Mouse (Mus musculus) testis, adult 2 months (tissue): ENCODE data around the gene Txndc15. TPM values are rescaled to one million over a fixed set of nuclear protein-coding genes. Genes with fewer than 3 reads are reported as not detected.

ENCODE experiments used
- H3K27ac ChIP-seq: fragments of 200-500 bp; 2 replicates; pipeline ENCODE4 v1.5.1; 2012; ENCODE audit warnings: low read depth, low read length; ENCODE audit not compliant: control insufficient read depth, insufficient read depth
- H3K27me3 ChIP-seq: fragments of 200-500 bp; 2 replicates; pipeline ENCODE4 v1.6.1; 2012; ENCODE audit warnings: mild to moderate bottlenecking, low read length, moderate library complexity; ENCODE audit not compliant: control insufficient read depth, insufficient read depth
- H3K36me3 ChIP-seq: fragments of 200-500 bp; 2 replicates; pipeline ENCODE4 v1.6.1; 2012; ENCODE audit warnings: mild to moderate bottlenecking, low read length; ENCODE audit not compliant: control insufficient read depth, insufficient read depth
- H3K4me1 ChIP-seq: fragments of 200-500 bp; 2 replicates; pipeline ENCODE4 v1.6.1; 2012; ENCODE audit warnings: low read length; ENCODE audit not compliant: control insufficient read depth, insufficient read depth
- H3K4me3 ChIP-seq: fragments of 200-500 bp; 2 replicates; pipeline ENCODE4 v1.5.1; 2012; ENCODE audit warnings: low read depth, mild to moderate bottlenecking, low read length, moderate library complexity, mixed read lengths; ENCODE audit not compliant: control insufficient read depth
- CTCF ChIP-seq: fragments of 200-500 bp; IDR thresholded peaks from 2 replicates; pipeline ENCODE4 v1.5.1; 2012; ENCODE audit warnings: low read depth, mild to moderate bottlenecking, inconsistent platforms, low read length, moderate library complexity; ENCODE audit not compliant: control insufficient read depth, insufficient read depth, insufficient replicate concordance
- POLR2A ChIP-seq: fragments of 200-500 bp; IDR thresholded peaks from 2 replicates; pipeline ENCODE4 v1.6.1; 2012; ENCODE audit warnings: low read depth, mild to moderate bottlenecking, inconsistent platforms, low read length, moderate library complexity; ENCODE audit not compliant: control insufficient read depth
- polyA plus RNA-seq: library from polyadenylated mRNA; depleted of rRNA; stranded (reverse); fragments of >200 nt; gene quantifications from 2 replicates; pipeline ENCODE4 v1.2.3, GENCODE M21; 2012; rRNA removed

The Txndc15 gene
- polyA plus RNA-seq, result 7.8 and 8.1 TPM in 2 replicates

GRCm38 (mm10) chr13:55714501-55715166, at the start of gene Txndc15:
TSS of gene Txndc15 (plus strand) at chr13:55714650.
- H3K4me3 ChIP-seq, result peak within 1 kb of the TSS; percentile 92
- TF ChIP-seq POLR2A, result peak; percentile 87
- TF ChIP-seq CTCF, result no peak
- H3K27ac ChIP-seq, result peak within 1 kb of the TSS; percentile 89
- peaks cover 9% of the 10 kb centered on the region for H3K4me1 ChIP-seq
- H3K36me3 ChIP-seq, result no peaks in the 10 kb centered on the region
- no peaks in the 10 kb centered on the region for H3K27me3 ChIP-seq

GRCm38 (mm10) chr13:55668550-55668949, 45.9 kb upstream of the Txndc15 start:
- no peaks in the 10 kb centered on the region for H3K27me3 ChIP-seq
- no peak overlapping the region for H3K27ac ChIP-seq
- TF ChIP-seq CTCF, result peak; percentile 52; the same call in 1 of the 2 replicates
- TF ChIP-seq POLR2A, result no peak
- no peak overlapping the region for H3K4me3 ChIP-seq
- no peaks in the 10 kb centered on the region for H3K4me1 ChIP-seq
- peaks cover 6% of the 10 kb centered on the region for H3K36me3 ChIP-seq

- TF ChIP-seq POLR2A (no peak), CTCF (no peak)
- Histone ChIP-seq H3K27ac (no peak overlapping the region), H3K4me3 (no peak overlapping the region), H3K36me3 (peaks cover 12% of the 10 kb centered on the region), H3K4me1 (no peaks in the 10 kb centered on the region), H3K27me3 (no peaks in the 10 kb centered on the region)
These were observed 41.7 kb upstream of the Txndc15 start for GRCm38 (mm10) chr13:55672711-55673110.

- Histone ChIP-seq H3K27ac (no peak overlapping the region), H3K36me3 (peaks cover 9% of the 10 kb centered on the region), H3K4me1 (no peaks in the 10 kb centered on the region), H3K4me3 (no peak overlapping the region), H3K27me3 (no peaks in the 10 kb centered on the region)
- TF ChIP-seq CTCF, result no peak
- no peak for TF ChIP-seq POLR2A
These were observed 37.1 kb upstream of the Txndc15 start for GRCm38 (mm10) chr13:55677364-55677763.

- H3K4me1 ChIP-seq, result no peaks in the 10 kb centered on the region
- TF ChIP-seq CTCF, result no peak
- no peak for TF ChIP-seq POLR2A
- no peak overlapping the region for H3K27ac ChIP-seq
- no peak overlapping the region for H3K4me3 ChIP-seq
- H3K36me3 ChIP-seq, result peaks cover 2% of the 10 kb centered on the region; the same call in 1 of the 2 replicates
- H3K27me3 ChIP-seq, result no peaks in the 10 kb centered on the region
These were observed 32.2 kb upstream of the Txndc15 start for GRCm38 (mm10) chr13:55682201-55682600.

GRCm38 (mm10) chr13:55683581-55683980, 30.9 kb upstream of the Txndc15 start:
- H3K4me1 ChIP-seq, result peaks cover 3% of the 10 kb centered on the region
- 0 out of 2 replicates have a peak overlapping the region, but pooled peaks have one; percentile 39 for H3K27ac ChIP-seq
- no peak overlapping the region for H3K4me3 ChIP-seq
- no peak for TF ChIP-seq CTCF
- TF ChIP-seq POLR2A, result no peak
- peaks cover 2% of the 10 kb centered on the region; the same call in 1 of the 2 replicates for H3K36me3 ChIP-seq
- H3K27me3 ChIP-seq, result no peaks in the 10 kb centered on the region

GRCm38 (mm10) chr13:55686107-55686633, 28.3 kb upstream of the Txndc15 start:
- no peak overlapping the region for H3K4me3 ChIP-seq
- H3K36me3 ChIP-seq, result no peaks in the 10 kb centered on the region
- H3K27ac ChIP-seq, result no peak overlapping the region
- no peaks in the 10 kb centered on the region for H3K27me3 ChIP-seq
- H3K4me1 ChIP-seq, result peaks cover 3% of the 10 kb centered on the region
- no peak for TF ChIP-seq CTCF
- TF ChIP-seq POLR2A, result no peak
